Mouse (Mus musculus) liver, postnatal 0 days (tissue): ENCODE measurements around the gene Efhd1.

Source experiments
- CTCF ChIP-seq: sonication (generic); IDR thresholded peaks from 2 replicates; pipeline ENCODE4 v1.5.1; 2016; ENCODE audit warnings: antibody characterized with exemption, low read depth
- EP300 ChIP-seq: IDR thresholded peaks from 2 replicates; pipeline ENCODE4 v1.6.1; 2016; ENCODE audit warnings: antibody characterized with exemption, low read depth, mild to moderate bottlenecking

- no peak for TF ChIP-seq CTCF
- no peak for TF ChIP-seq EP300
Observed at GRCm38 (mm10) chr1:87265200-87265599, 1.0 kb downstream of the Efhd1 start.
